Mouse (Mus musculus) neural tube, embryonic 14.5 days (tissue): ENCODE results near the gene Gm3468. TPM values are rescaled to one million over a fixed set of nuclear protein-coding genes. Genes with fewer than 3 reads are reported as not detected.
"Not testable (repeated sequence)": the region's sequence is repeated elsewhere in the genome, so short reads cannot be mapped to it uniquely, and the experiment has no call there.

Experiments used
- ATAC-seq: fragments of 200-750 bp; cut with Nextera tagmentation; 2 replicates; pipeline ENCODE4 v1.8.0; 2017; ENCODE audit warnings: low read depth, mild to moderate bottlenecking, moderate TSS enrichment, moderate library complexity
- H3K27ac ChIP-seq: fragments of 300-500 bp; sonication (generic); 2 replicates; pipeline ENCODE4 v1.5.1; 2014; ENCODE audit warnings: low read depth, mild to moderate bottlenecking, control low read depth, low read length, moderate library complexity, mixed read lengths
- H3K27me3 ChIP-seq: fragments of 300-500 bp; sonication (generic); 2 replicates; pipeline ENCODE4 v1.6.1; 2014; ENCODE audit warnings: low read length; ENCODE audit not compliant: control insufficient read depth, insufficient read depth
- H3K36me3 ChIP-seq: fragments of 300-500 bp; sonication (generic); 2 replicates; pipeline ENCODE4 v1.6.1; 2014; ENCODE audit warnings: low read length, mixed read lengths; ENCODE audit not compliant: control insufficient read depth, insufficient read depth
- H3K4me1 ChIP-seq: fragments of 300-500 bp; sonication (generic); 2 replicates; pipeline ENCODE4 v1.6.1; 2014; ENCODE audit warnings: low read length; ENCODE audit not compliant: control insufficient read depth, insufficient read depth
- H3K4me2 ChIP-seq: fragments of 300-500 bp; sonication (generic); 2 replicates; pipeline ENCODE4 v1.6.1; 2014; ENCODE audit warnings: mild to moderate bottlenecking, low read depth, low read length, control low read depth
- H3K4me3 ChIP-seq: fragments of 300-500 bp; sonication (generic); 2 replicates; pipeline ENCODE4 v1.5.1; 2014; ENCODE audit warnings: low read depth, low read length, control low read depth, mixed read lengths
- H3K9ac ChIP-seq: fragments of 300-500 bp; sonication (generic); replicated peaks from 2 replicates; pipeline ENCODE4 v1.6.1; 2014; ENCODE audit warnings: low read depth, mild to moderate bottlenecking, control low read depth, low read length, mixed read lengths
- H3K9me3 ChIP-seq: fragments of 300-500 bp; sonication (generic); 2 replicates; pipeline ENCODE4 v1.6.1; 2016; ENCODE audit warnings: low read length; ENCODE audit not compliant: control insufficient read depth
- WGBS: fragments of 180-500 bp; shearing (Covaris S2); extraction: QIAGEN DNeasy Blood & Tissue Kit; methylation state at CpG from one replicate; pipeline ENCODE4 v1.1.7; 2014; 5-methylcytosine and 5-hydroxymethylcytosine counted together
- polyA plus RNA-seq: library from polyadenylated mRNA; unstranded; fragments of >200 nt; fragmentation: Nextera tagmentation; extraction: Ambion mirVana; gene quantifications from 2 replicates; pipeline ENCODE4 v1.2.1, GENCODE M21; 2014

Gene Gm3468
- 6.5 and 7.2 TPM in 2 replicates for polyA plus RNA-seq

- Histone ChIP-seq H3K9ac (peak within 1 kb of the TSS; percentile 28; the same call in 1 of the 2 replicates), H3K4me3 (peak within 1 kb of the TSS; percentile 30), H3K4me2 (peak within 1 kb of the TSS; percentile 37)
- not testable (repeated sequence) for H3K9me3 ChIP-seq, H3K27me3 ChIP-seq, H3K4me1 ChIP-seq, H3K36me3 ChIP-seq, H3K27ac ChIP-seq
- WGBS, result 0% methylated on average over 33 of the region's 51 CpGs
- ATAC-seq, result peak; percentile 97
Measured at GRCm38 (mm10) chr14:6108272-6108925, at the start of gene Gm3468. Gene Gm3468 (minus strand): TSS chr14:6108665.

- H3K27ac ChIP-seq, H3K4me1 ChIP-seq, H3K9ac ChIP-seq, H3K9me3 ChIP-seq, H3K36me3 ChIP-seq, ATAC-seq, H3K27me3 ChIP-seq, H3K4me3 ChIP-seq, H3K4me2 ChIP-seq: not testable (repeated sequence)
- WGBS, result no CpG with 5 or more reads among the region's 1 CpGs
Measured at GRCm38 (mm10) chr14:6125707-6126106, 17.2 kb upstream of the Gm3468 start, which contains the start of gene Gm3476. Gene Gm3476 (minus strand): TSS chr14:6125807.

GRCm38 (mm10) chr14:6107500-6107899 lies 965 bp downstream of the Gm3468 start:
- not testable (repeated sequence) for H3K4me1 ChIP-seq, H3K9me3 ChIP-seq, H3K36me3 ChIP-seq, H3K27ac ChIP-seq, ATAC-seq, H3K27me3 ChIP-seq, H3K9ac ChIP-seq
- 10% methylated on average over 8 of the region's 9 CpGs for WGBS
- peak overlapping the region; percentile 37 for H3K4me2 ChIP-seq
- peak overlapping the region; percentile 30 for H3K4me3 ChIP-seq

- not testable (repeated sequence) for H3K4me2 ChIP-seq, H3K9ac ChIP-seq, H3K4me1 ChIP-seq, H3K36me3 ChIP-seq, H3K27ac ChIP-seq, H3K27me3 ChIP-seq, H3K4me3 ChIP-seq, H3K9me3 ChIP-seq, ATAC-seq
- 78% methylated on average over 2 of the region's 3 CpGs for WGBS
Measured at GRCm38 (mm10) chr14:6093842-6094241, 14.6 kb downstream of the Gm3468 start, which contains the start of gene Gm8206. Gene Gm8206 (minus strand): TSS chr14:6093942.

GRCm38 (mm10) chr14:6058167-6058566 lies 50.3 kb downstream of the Gm3468 start, which contains the start of gene Gm6337:
Gene Gm6337 (minus strand): TSS chr14:6058267.
- 80% methylated on average over 3 of the region's 4 CpGs for WGBS
- not testable (repeated sequence) for ATAC-seq

More at GRCm38 (mm10) chr14:6058167-6058566, 50.3 kb downstream of the Gm3468 start, which contains the start of gene Gm6337:
- H3K27ac ChIP-seq, H3K9me3 ChIP-seq, H3K4me3 ChIP-seq, H3K4me2 ChIP-seq, H3K27me3 ChIP-seq, H3K4me1 ChIP-seq, H3K36me3 ChIP-seq, H3K9ac ChIP-seq: not testable (repeated sequence)

Other genes starting within 250 kb of the Gm3468 start
- gene Gm8237, start 228.3 kb downstream of the Gm3468 start, polyA plus RNA-seq, result 0.88 and 1.8 TPM in 2 replicates
- 3.6 and 4.9 TPM in 2 replicates for gene Gm3248, start 146.9 kb downstream of the Gm3468 start, polyA plus RNA-seq
- not detected in 2 replicates for gene Gm3453, start 129.5 kb downstream of the Gm3468 start, polyA plus RNA-seq
- gene Gm6337, start 50.4 kb downstream of the Gm3468 start, polyA plus RNA-seq, result not detected in 2 replicates
- 4.9 and 8.7 TPM in 2 replicates for gene Gm8206, start 14.7 kb downstream of the Gm3468 start, polyA plus RNA-seq
- not detected in 2 replicates for gene Gm3476, start 17.1 kb upstream of the Gm3468 start, polyA plus RNA-seq
- gene Gm21560, start 110.6 kb upstream of the Gm3468 start, polyA plus RNA-seq, result not detected in 2 replicates
- gene Gm3411, start 178.6 kb upstream of the Gm3468 start, polyA plus RNA-seq, result 7.2 and 12.4 TPM in 2 replicates
- not detected in 2 replicates for gene Gm21103, start 196.2 kb upstream of the Gm3468 start, polyA plus RNA-seq
- not detected in 2 replicates for gene Gm3618, start 235.0 kb upstream of the Gm3468 start, polyA plus RNA-seq